Mouse (Mus musculus): ENCODE data around the gene a.

DNA sequence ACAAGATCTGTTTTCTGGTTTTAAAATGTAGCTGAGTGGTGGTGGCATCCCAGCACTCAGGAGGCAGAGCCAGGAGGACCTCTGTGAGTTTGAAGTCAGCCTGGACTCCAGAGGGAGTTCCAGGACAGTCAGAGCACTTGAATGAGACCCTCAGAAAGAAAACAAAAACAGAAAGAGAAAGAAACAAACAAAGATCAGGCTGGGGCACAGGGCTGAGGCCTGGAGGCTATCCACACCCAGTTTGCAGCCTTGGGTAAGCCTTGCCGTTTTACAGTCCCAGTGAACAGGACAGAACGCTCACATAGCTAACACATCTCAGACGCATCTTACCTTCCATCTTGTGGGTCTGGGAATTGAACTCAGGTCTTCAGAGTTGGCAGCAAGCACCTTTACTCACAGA is 155.7 kb downstream of the a start:
- no peak for TF ChIP-seq CTCF (IDR thresholded peaks at IDR 0.05; ENCODE audit: control insufficient read depth, insufficient read depth, insufficient read length)
- TF ChIP-seq CEBPB (IDR thresholded peaks at IDR 0.05; ENCODE audit: low read depth), result no peak
